Mouse (Mus musculus) spleen, postnatal 14 days (tissue): ENCODE results near the gene Htr3a.
A peak's percentile ranks its signal among the peaks of the same experiment; 100 is the strongest.

Experiments
- DNase-seq, 2 experiments: peaks; one replicate each; pipeline ENCODE4 v3.0.0; 2021 to 2022; ENCODE audit warnings: low spot score in 2 of 2

Gene Htr3a

DNA sequence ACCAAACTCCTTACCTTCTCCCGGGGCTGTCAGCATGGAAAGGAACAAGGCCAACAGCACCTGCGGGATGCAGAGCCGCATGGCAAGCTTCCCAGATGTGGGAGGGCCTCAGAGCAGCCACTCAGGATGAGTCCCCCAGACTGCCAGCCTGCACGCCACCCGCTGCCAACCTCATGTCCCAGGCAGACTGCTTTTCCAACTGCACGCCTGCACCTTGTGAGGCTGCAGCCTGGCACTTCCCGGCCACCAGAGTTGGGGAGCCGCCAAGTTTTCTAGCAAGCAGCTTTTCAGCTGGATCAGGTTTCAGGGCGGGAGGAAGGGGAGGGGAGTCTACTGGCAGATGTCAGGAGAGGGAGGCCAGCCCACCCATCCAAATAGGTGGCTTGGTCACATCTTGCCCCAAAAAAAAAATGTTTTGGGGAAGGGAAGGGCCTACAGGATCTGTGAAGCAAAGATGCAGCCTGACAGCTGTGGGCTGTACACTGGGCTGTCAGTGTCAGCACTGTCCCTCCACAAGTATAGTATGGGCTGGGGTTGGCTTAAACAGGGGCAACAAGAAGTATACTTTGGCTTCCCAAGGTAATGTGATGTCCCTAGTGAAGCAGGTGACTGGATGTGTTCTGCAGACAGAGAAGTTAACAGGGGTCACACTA, at the start of gene Htr3a:
Gene Htr3a, minus strand, starts transcription at position 215 of the 653 bp plus-strand sequence.
- DNase-seq = no peak

DNA sequence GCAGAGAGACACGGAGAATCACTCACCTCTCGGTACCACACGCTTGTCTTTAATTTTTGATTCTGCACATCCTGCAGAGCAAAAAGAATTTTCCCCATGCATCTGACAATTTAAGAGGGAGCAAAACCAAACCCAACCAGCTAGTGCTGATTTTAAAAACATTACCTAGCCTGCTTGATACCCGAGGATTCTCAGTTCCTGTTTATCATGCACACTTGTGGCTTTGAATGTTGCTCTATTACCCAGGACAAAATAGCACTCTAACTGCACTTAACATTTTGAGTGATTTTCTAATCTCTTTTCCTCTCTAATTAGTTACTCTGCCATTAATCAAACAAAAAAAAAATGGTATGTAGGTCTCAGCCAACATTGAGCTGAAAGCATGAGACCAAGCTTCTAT, 36.7 kb upstream of the Htr3a start:
- no peak for DNase-seq

DNA sequence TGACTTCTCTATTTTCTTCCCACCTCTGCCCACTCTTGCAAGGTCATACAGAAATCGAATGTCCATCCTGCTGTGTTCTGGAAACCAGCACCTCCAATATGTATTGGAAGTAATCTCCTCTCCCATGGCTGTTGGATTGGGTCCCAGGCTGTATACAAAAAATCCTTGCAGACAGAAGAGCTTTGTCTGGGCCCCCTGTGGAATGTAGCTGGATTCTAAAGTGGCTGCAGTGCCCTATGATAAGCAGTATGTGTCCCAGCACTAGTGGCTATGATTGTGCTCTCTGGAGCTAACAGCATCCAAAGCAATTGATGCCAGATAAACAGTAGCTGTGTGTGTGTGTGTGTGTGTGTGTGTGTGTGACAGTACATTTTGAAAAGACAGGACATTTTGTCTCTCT, 31.4 kb upstream of the Htr3a start:
- DNase-seq = no peak

- no peak for DNase-seq
These were observed 18.5 kb upstream of the Htr3a start for GRCm38 (mm10) chr9:48929436-48929835.

DNA sequence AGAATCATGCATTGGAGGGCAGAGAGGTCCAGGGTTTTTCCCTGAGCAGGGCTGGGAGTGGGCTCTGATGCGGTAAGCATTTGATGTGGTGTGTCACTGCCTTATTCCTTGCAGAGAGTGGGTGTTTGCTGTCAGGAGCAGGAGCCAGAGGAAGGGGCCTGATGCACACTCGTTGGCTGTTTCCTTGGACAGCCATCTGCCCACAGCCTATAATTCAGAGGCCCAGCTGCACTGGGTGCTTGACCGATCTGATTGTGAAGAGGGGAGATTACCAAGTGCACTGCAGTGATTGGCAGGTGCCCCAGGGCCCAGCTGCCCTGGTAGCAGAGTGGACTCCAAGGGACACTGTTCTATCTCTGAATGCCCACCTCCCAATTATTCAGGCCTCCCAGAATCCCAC, 17.9 kb upstream of the Htr3a start:
- no peak for DNase-seq

DNA sequence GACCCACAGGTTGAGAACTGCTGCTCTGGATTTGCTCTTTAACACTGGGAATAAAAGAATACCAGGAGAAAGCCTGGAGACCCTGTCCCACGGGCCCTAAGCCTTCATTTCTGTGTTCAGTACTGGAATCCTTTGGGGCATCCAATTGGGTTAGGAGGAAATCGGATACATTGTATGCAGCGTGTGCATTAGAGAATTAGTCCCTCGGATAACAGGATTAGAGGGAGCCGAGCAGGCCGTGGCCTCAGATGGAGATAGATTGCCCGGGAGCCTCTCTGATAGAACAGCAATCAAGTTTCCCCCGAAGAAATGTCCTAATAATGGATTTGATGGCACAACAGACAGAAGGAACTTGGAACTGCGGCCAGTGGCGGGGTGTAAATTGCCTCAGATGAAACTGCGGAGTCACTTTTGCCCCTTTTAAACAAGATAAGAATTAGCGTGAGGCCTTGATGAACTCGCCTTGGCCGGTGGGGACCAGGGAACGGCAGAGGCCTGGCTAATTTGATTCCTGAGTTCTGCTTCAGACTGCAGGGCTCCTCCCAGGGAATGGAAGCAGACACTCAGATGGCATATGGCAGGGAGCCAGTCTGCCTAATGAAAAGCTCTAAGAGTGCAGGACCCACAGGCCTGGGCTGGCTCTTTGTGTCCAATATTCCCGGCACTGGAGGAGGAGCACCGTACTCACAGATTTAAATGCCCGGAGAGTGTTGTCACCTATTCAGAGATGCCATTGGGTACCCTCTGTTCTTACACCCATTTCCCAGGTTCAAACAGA, 5.3 kb upstream of the Htr3a start:
- no peak for DNase-seq

GRCm38 (mm10) chr9:48904421-48904820, 6.5 kb downstream of the Htr3a start:
- no peak for DNase-seq

- no peak for DNase-seq
These were observed 7.1 kb downstream of the Htr3a start for GRCm38 (mm10) chr9:48903766-48904165.

DNA sequence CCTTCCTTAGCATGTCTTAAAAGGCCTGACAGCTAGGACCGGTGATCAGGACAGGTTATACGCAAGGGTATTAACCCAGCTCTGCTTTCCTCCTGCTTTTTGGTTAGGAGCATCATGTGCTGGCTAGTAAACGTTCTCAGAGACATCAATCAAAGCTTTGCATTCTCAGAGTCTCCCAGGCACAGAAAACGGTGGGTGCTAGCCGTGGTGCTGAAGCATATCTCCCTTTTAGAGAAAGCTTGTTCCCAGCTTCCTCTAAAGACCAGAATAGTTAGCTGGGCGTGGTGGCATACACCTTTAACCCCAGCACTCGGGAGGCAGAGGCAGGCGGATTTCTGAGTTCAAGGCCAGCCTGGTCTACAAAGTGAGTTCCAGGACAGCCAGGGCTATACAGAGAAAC, 12.3 kb downstream of the Htr3a start:
- DNase-seq = no peak

- DNase-seq = no peak
These were observed 14.9 kb downstream of the Htr3a start for GRCm38 (mm10) chr9:48895819-48896536.

- no peak for DNase-seq
These were observed 16.1 kb downstream of the Htr3a start for GRCm38 (mm10) chr9:48894755-48895154.

GRCm38 (mm10) chr9:48893986-48894385, 16.9 kb downstream of the Htr3a start:
- peak in 1 of 2 experiments; percentile 17 for DNase-seq

DNA sequence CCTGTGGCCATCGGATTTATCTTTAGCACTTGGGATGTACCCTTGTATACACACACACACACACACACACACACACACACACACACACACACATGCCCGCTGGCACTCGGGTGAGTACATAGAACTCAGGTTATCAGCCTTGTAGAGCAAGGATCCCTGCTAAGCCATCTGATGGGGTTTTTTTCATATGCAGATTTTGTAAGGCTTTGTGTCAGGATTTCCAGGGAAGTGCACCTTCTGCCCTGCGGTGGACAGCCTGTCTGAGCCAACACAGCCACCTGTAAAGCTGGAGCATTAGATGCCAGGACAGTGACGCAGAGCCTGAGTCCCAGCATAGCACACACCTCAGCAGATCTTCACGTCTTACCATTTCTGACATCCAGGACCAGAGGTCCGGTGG, 21.8 kb downstream of the Htr3a start:
- no peak for DNase-seq

DNA sequence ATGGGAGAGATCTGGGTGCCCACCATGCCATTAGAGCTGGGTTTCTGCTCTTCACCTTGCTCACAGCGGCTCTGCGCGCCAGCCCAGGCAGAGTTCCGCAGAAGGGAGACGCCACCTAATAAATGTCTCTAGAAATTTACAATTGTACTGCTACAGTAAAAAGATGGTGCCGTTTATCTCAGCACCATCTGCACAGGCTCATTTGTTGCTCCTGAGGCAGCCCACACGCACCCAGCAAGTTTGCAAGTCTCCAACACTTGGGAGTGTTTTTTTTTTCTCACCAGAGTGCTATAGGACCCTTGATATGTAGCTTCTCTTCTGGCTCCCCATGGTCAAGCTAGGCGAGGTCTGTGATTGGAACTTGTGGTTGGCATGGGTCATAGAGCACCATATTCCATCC, 38.0 kb downstream of the Htr3a start:
- DNase-seq = no peak

DNA sequence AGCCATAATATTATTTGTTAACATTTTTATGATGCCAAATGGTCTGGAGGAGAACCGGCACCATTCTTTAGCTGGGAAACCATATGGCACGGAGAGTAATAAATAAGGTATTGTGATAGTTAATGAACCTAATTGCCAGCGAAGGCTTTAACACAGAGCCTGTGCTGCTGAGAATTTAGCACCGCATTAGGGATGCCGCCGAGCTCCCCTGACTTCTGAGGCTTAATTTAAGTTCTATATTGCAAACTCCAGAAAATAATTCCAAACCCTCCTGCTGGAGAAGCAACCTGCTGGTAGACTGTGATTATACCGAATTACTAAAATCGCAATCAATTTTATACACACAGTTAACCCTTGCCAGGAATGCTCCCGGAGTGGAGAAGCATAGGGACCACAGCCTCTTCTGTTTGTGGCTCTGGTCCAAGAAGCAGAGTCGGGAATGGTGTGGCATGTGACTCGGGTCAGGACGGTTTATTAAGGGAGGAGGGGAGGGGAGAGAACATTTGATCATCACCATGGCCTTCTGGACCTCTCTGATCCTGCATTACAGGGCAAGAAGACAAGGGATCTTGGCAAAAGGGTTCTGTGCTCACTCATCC, 44.3 kb downstream of the Htr3a start:
- DNase-seq = no peak

GRCm38 (mm10) chr9:48865235-48865634, 45.7 kb downstream of the Htr3a start:
- DNase-seq = no peak

DNA sequence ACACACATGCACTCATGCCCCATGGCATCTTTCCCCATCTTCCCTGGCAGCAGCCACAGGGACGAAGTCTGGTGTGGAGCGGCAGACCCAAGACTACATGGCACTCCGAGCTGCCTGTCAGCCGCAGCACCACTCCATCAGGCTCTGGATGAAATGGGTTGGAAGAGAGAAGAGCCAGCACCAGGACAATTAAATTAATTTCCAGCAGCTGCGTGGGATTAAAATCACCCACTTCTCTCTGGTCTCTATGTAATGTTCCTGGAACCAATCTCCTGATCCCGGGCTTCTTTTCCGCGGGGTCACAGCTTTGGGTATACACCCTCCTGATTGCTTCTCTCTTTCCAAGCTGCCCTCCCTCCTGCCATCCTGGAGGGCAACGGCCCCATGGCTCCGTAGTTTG, 49.4 kb downstream of the Htr3a start:
- no peak for DNase-seq

DNA sequence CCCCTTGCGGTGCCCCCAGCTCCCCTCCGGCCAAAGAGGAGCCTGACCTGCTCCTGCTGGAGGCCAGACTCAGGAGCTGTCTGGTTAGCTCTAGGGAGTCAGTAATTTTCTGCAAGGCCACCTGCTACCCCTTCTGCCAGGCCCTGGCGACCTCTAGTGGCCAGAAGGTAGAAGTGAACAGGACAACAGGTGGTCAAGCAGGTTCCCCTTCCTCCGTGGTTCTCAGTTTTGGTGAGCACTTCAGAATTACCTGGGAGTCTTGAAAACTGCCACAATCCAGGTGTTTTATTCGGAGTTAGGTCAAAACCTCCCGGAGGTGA, 50.4 kb downstream of the Htr3a start:
- DNase-seq = peak in 1 of 2 experiments; percentile 29

DNA sequence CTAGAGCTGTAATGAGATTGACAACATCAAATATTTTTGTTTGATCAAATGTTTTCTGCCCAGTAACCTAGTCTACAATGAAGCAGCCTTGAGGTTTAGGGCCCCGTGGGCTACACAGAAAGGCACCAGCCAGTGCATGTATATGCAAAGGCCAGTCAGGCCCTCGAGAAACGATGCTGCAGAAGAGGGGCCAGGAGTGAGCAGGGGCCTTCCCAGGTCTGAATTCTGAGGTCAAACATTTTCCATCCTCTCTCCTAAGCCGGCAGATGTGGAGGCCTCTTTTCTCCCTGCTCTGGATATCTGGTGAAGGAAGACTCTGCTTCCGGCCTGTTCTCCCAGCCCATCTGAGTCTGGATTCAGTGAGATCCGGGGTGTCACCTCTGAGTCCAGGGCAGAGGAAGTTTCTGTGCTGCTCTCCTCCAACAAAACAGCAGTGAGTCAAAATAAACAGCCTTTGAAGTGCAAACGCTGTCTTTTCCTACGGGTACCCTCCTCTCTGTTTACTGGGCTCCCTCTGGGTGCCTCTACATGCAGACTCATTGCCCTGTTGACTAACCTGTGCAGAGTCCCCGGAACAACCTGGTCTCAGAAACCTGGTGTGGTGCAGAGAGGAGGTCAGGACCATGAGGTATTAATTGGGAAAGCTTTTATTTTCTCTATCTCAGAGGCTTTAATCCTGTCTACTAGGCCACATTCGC, 50.9 kb downstream of the Htr3a start:
- no peak for DNase-seq

GRCm38 (mm10) chr9:48857944-48858343, 53.0 kb downstream of the Htr3a start:
- DNase-seq = no peak

DNA sequence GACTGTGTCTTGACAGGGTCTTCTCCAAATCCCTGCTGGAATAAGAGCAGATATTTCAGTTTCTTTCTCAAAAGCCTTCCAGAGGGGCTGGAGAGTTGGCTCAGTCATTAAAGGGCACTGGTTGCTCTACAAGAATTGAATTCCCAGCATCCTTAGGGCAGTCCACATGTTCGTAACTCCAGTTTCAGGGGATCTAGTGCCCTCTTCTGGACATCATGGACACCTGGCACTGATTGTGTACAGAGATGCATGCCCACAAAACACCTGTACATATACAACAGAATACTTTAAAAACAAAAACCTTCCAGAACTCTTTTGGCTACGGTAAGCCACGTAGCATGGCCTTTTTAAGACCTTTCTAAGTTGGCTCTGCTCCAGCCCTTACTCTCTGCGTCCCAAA, 54.7 kb downstream of the Htr3a start:
- no peak for DNase-seq

DNA sequence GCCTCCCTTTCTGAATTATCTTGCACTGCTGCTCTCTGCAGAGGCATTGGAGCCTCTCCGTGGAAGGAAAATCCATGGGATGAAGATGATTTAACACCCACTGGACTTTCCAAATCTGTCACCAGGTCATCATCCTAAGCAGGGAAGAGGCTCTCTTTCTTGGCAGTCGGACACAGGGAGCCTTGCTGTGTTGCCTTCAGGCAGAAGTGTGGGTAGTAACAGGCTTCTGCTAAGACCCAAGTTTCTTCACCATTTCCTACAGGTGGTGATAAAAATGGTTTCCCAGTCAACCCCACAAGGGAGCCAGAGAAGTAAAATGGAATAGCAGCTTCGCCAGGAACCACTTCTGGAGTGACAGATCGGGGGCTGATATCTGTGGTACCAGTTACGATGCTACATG, 61.4 kb downstream of the Htr3a start:
- DNase-seq = no peak
